Mouse (Mus musculus): ENCODE data around the gene Olfr8. TPM values are rescaled to one million over a fixed set of nuclear protein-coding genes. Genes with fewer than 3 reads are reported as not detected.

The Olfr8 gene
- not detected in 2 replicates for polyA plus RNA-seq (2012; rRNA removed)

DNA sequence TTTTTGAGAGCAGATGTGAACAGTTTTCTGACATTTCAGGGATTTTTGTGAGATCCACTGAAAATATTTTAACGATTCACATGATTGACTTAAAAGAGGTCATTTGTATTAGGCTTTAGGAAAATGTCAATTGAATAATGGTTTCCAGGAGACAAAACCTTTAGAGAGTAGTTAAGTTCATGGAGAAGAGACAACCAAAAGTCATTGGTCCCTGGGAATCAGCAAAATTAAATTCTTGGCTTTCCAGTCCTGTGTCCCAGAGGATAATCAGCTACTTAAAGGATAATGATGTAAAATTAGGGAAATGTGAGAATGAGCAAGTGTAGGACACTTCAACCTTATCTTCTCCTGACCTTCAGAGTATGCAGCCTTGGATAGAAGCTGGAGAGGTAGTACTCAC is at the start of gene Olfr8:
Gene Olfr8, plus strand, starts transcription at position 301 of the 400 bp plus-strand sequence.

DNA sequence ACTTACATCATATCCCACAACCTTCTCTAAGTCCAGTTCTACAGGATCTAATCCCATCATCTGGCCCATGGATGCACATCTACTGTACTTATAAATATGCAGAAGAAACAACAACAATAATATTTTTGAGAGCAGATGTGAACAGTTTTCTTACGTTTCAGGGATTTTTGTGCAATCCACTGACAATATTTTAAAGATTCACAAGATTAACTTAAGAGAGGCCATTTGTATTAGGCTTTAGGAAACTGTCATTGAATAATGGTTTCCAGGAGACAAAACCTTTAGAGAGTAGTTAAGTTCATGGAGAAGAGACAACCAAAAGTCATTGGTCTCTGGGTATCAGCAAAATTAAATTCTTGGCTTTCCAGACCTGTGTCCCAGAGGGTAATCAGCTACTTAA is 37.6 kb upstream of the Olfr8 start, which contains the start of gene Olfr1354:
Gene Olfr1354, plus strand, starts transcription at position 301 of the 400 bp plus-strand sequence.

DNA sequence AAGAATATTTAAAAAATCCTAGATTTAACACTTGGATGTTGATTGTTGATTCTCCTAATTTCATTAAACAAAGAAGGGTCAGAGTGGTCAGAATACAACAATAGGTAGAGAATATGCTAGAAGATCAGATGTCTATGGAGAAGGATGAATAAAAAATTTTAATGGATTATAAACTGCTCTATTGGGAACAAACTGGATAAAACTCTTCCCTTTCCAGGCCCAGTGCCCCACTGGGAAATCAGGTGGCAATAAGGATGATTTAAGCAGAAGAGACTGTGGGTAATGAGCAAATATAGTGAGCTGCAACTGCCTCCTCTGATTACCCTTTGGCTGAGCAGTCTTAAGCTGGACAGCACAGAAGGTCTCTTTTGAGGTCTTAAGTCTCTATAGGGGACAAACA is 12.6 kb downstream of the Olfr8 start, which contains the start of gene Olfr1353:
Gene Olfr1353, plus strand, starts transcription at position 301 of the 400 bp plus-strand sequence.

DNA sequence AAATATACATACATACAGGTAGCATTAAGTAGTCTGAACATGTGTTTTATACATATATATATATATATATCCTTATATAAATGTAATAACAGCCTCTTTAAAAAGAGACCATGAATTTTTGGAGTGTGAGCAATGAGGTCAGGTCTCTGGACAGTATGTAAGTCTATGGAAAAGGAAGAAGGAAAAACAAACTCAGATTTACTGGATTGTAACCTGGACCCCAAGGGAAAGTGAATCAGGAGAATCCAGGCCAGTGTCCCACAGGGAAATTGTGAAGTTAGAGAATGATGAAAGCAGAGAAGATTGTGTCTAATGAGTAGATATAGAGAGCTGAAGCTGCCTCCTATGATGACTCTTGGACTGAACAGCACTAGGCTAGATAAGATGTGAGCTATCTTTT is 30.3 kb downstream of the Olfr8 start, which contains the start of gene Olfr1352:
Gene Olfr1352, plus strand, starts transcription at position 301 of the 400 bp plus-strand sequence.

Other genes starting within 250 kb of the Olfr8 start
- not detected in 2 replicates for gene Casp14, start 232.3 kb upstream of the Olfr8 start, polyA plus RNA-seq (2012; rRNA removed)
- gene Ccdc105, start 197.6 kb upstream of the Olfr8 start, polyA plus RNA-seq (2012; rRNA removed), result 0.04 and 0.05 TPM in 2 replicates
- 28.6 and 31.3 TPM in 2 replicates for gene Slc1a6, start 170.1 kb upstream of the Olfr8 start, polyA plus RNA-seq (2012; rRNA removed)
- gene Olfr1356, start 98.5 kb upstream of the Olfr8 start, polyA plus RNA-seq (2012; rRNA removed), result not detected in 2 replicates
- not detected in 2 replicates for gene Olfr1355, start 75.1 kb upstream of the Olfr8 start, polyA plus RNA-seq (2012; rRNA removed)
- gene Olfr1354, start 37.5 kb upstream of the Olfr8 start, polyA plus RNA-seq (2012; rRNA removed), result not detected in 2 replicates
- gene Olfr1353, start 12.7 kb downstream of the Olfr8 start, polyA plus RNA-seq (2012; rRNA removed), result not detected in 2 replicates
- gene Olfr1352, start 30.4 kb downstream of the Olfr8 start, polyA plus RNA-seq (2012; rRNA removed), result not detected in 2 replicates
- not detected in 2 replicates for gene Olfr1351, start 61.8 kb downstream of the Olfr8 start, polyA plus RNA-seq (2012; rRNA removed)
- gene Olfr57, start 78.1 kb downstream of the Olfr8 start, polyA plus RNA-seq (2012; rRNA removed), result not detected in 2 replicates
- 26.8 and 29.3 TPM in 2 replicates for gene 2610008E11Rik, start 147.0 kb downstream of the Olfr8 start, polyA plus RNA-seq (2012; rRNA removed)
- not detected in 2 replicates for gene Vmn2r80, start 198.1 kb downstream of the Olfr8 start, polyA plus RNA-seq (2012; rRNA removed)